Comparison of ENCODE assay signal across 14 mouse cellular contexts in genomic region chr12:8291157-8291853, GRCm38 (mm10). TPM values are rescaled to one million over a fixed set of nuclear protein-coding genes. Genes with fewer than 3 reads are reported as not detected.
DNase-seq lines count a peak whose midpoint lies in the region; ATAC-seq and TF ChIP-seq lines count a peak whose summit lies in the region.
"Had no signal": no experiment of that assay in that cellular context is flagged by ENCODE, and none has a peak within 500 bp of the region (broad histone marks: within the 10 kb centered on the region; RNA-seq: fewer than 3 reads in every experiment).

No protein-coding gene starts in this region.

- 30% methylated on average over 15 of the region's 15 CpGs for WGBS in forebrain, embryonic 14.5 days
- WGBS in midbrain, embryonic 16.5 days: 28% methylated on average over 15 of the region's 15 CpGs

- H3K36me3 ChIP-seq in forebrain, embryonic 14.5 days (ENCODE audit: control insufficient read depth, insufficient read depth, low read length): no peaks in the 10 kb centered on the region
- H3K36me3 ChIP-seq in midbrain, embryonic 16.5 days (ENCODE audit: control insufficient read depth, insufficient read depth, low read length): no peaks in the 10 kb centered on the region
- H3K36me3 ChIP-seq: embryonic facial prominence, embryonic 10.5 days; intestine, embryonic 15.5 days had no signal

- H3K4me1 ChIP-seq in forebrain, embryonic 14.5 days (ENCODE audit: control insufficient read depth, insufficient read depth, low read length): peaks cover 7% of the 10 kb centered on the region
- peaks cover 5% of the 10 kb centered on the region for H3K4me1 ChIP-seq in midbrain, embryonic 16.5 days (ENCODE audit: control insufficient read depth, insufficient read depth, low read length)
- H3K4me1 ChIP-seq: intestine, embryonic 15.5 days had no signal

- DNase-seq in left cerebral cortex, adult 2 months (ENCODE audit: extremely low spot score in 1 of 2, low spot score in 2 of 2): no peak
- DNase-seq in left cerebral cortex, postnatal 36 days (ENCODE audit: low spot score in 2 of 2): no peak
- DNase-seq in cerebellum, adult 9-10 months: peak; percentile 67
- peak; percentile 79 for DNase-seq in forebrain, embryonic 14.5 days (ENCODE audit: low spot score)
- no peak for DNase-seq in urinary bladder, postnatal 36 days (ENCODE audit: low spot score in 2 of 2)
- no peak for DNase-seq in layer of hippocampus, postnatal 36 days
- DNase-seq in heart, adult 8-10 months (ENCODE audit: low spot score): no peak
- DNase-seq: thymus, postnatal 4 days had no signal

- TF ChIP-seq CTCF in left cerebral cortex, adult 2 months (IDR thresholded peaks at IDR 0.05): no peak

- H3K27ac ChIP-seq in left cerebral cortex, adult 2 months: 0 out of 2 replicates have a peak overlapping the region, but pooled peaks have one; percentile 40
- no peak overlapping the region for H3K27ac ChIP-seq in forebrain, embryonic 14.5 days (ENCODE audit: low read depth, low read length)
- no peak overlapping the region for H3K27ac ChIP-seq in midbrain, embryonic 16.5 days (ENCODE audit: low read length)
- H3K27ac ChIP-seq: embryonic facial prominence, embryonic 10.5 days; intestine, embryonic 15.5 days had no signal

- no peak overlapping the region for H3K9ac ChIP-seq in forebrain, embryonic 14.5 days (ENCODE audit: low read length)
- no peak overlapping the region for H3K9ac ChIP-seq in midbrain, embryonic 16.5 days (ENCODE audit: low read depth, low read length)
- H3K9ac ChIP-seq: intestine, embryonic 15.5 days had no signal

- intact Hi-C loops in left cerebral cortex, adult 2 months (cut with DNase I): no loop called here
- intact Hi-C loops in left cerebral cortex, postnatal 36 days (cut with DNase I): no loop called here

- H3K4me2 ChIP-seq in forebrain, embryonic 14.5 days (ENCODE audit: low read length): peak overlapping the region; percentile 12; the same call in 1 of the 2 replicates
- peak overlapping the region; percentile 35 for H3K4me2 ChIP-seq in midbrain, embryonic 16.5 days (ENCODE audit: low read length)
- H3K4me2 ChIP-seq: intestine, embryonic 15.5 days had no signal

- H3K27me3 ChIP-seq in forebrain, embryonic 14.5 days (replicated peaks; ENCODE audit: control insufficient read depth, insufficient read depth, low read length): peaks cover 9% of the 10 kb centered on the region
- H3K27me3 ChIP-seq in midbrain, embryonic 16.5 days (ENCODE audit: control insufficient read depth, insufficient read depth, low read depth, low read length): peaks cover 12% of the 10 kb centered on the region

- no peaks in the 10 kb centered on the region for H3K9me3 ChIP-seq in forebrain, embryonic 14.5 days (replicated peaks; ENCODE audit: control insufficient read depth, low read length)
- no peaks in the 10 kb centered on the region for H3K9me3 ChIP-seq in midbrain, embryonic 16.5 days (replicated peaks; ENCODE audit: control insufficient read depth, low read length, poor library complexity, severe bottlenecking)
- H3K9me3 ChIP-seq: embryonic facial prominence, embryonic 10.5 days; intestine, embryonic 15.5 days had no signal

- ATAC-seq in forebrain, embryonic 14.5 days: peak; percentile 64
- ATAC-seq in midbrain, embryonic 16.5 days: peak; percentile 68
- ATAC-seq: intestine, embryonic 15.5 days had no signal

- peak overlapping the region; percentile 45 for H3K4me3 ChIP-seq in left cerebral cortex, adult 2 months
- H3K4me3 ChIP-seq in forebrain, embryonic 14.5 days (ENCODE audit: low read depth, low read length): no peak overlapping the region
- no peak overlapping the region for H3K4me3 ChIP-seq in midbrain, embryonic 16.5 days (ENCODE audit: low read depth, low read length)
- H3K4me3 ChIP-seq: embryonic facial prominence, embryonic 10.5 days; intestine, embryonic 15.5 days; myocyte had no signal

RNA-seq across cellular contexts. Expression of gene Gdf7, which starts 10.4 kb away (rescaled TPM):
- 1 to 10 TPM in 1 of 2 experiments, under 1 TPM in 1; 0.66 to 1.1 TPM for total RNA-seq in left cerebral cortex, adult 2 months (2021)
- under 1 TPM; 0.48 to 0.67 TPM for total RNA-seq in left cerebral cortex, postnatal 36 days (2021)
- polyA plus RNA-seq in forebrain, embryonic 14.5 days (2014; fragmentation: Nextera tagmentation; extraction: Ambion mirVana): not detected in 2 replicates
- 0.15 and 0.16 TPM in 2 replicates for polyA plus RNA-seq in midbrain, embryonic 16.5 days (2015; fragmentation: Nextera tagmentation; extraction: Ambion mirVana)
- total RNA-seq in layer of hippocampus, postnatal 36 days (2021): under 1 TPM in 1 of 2 experiments, not detected in 1; 0.25 TPM
- under 1 TPM; 0.37 to 0.78 (median 0.38) TPM for total RNA-seq in heart, adult 8-10 months (2022)
- polyA plus RNA-seq: intestine, embryonic 15.5 days; liver, embryonic 16.5 days; spleen, adult 2 months had no signal

RNA-seq across cellular contexts. Expression of gene Hs1bp3, which starts 21.9 kb away (rescaled TPM):
- 10 to 100 TPM; 11.8 to 12.7 TPM for total RNA-seq in left cerebral cortex, adult 2 months (2021)
- total RNA-seq in left cerebral cortex, postnatal 36 days (2021): 10 to 100 TPM in 1 of 2 experiments, 1 to 10 TPM in 1; 8.7 to 14.1 TPM
- polyA plus RNA-seq in forebrain, embryonic 14.5 days (2014; fragmentation: Nextera tagmentation; extraction: Ambion mirVana): 8.3 and 8.4 TPM in 2 replicates
- polyA plus RNA-seq in midbrain, embryonic 16.5 days (2015; fragmentation: Nextera tagmentation; extraction: Ambion mirVana): 8.4 and 8.9 TPM in 2 replicates
- 10 to 100 TPM; 12.7 to 16.9 TPM for total RNA-seq in layer of hippocampus, postnatal 36 days (2021)
- 10 to 100 TPM; 13.9 to 20.3 (median 17.1) TPM for total RNA-seq in heart, adult 8-10 months (2022)

Comparison
In these comparisons a context has a peak if more than half of its experiments do, and no peak if none do; other contexts are left out.
1. DNase-seq: peak in cerebellum, adult 9-10 months (single experiment) and forebrain, embryonic 14.5 days (single experiment); none in left cerebral cortex, adult 2 months (0 of 2), left cerebral cortex, postnatal 36 days (0 of 2), urinary bladder, postnatal 36 days (0 of 2), layer of hippocampus, postnatal 36 days (0 of 2) and heart, adult 8-10 months (single experiment).